Mouse (Mus musculus) liver, embryonic 14.5 days (tissue): ENCODE results near the gene Rpp14. TPM values are rescaled to one million over a fixed set of nuclear protein-coding genes. Genes with fewer than 3 reads are reported as not detected.

Source experiments
- ATAC-seq: fragments of 200-750 bp; cut with Nextera tagmentation; 2 replicates; pipeline ENCODE4 v1.8.0; 2017; ENCODE audit warnings: moderate number of reproducible peaks, mild to moderate bottlenecking, moderate library complexity; ENCODE audit not compliant: insufficient read depth
- DNase-seq, 3 experiments: peaks; one replicate each; pipeline ENCODE4 v3.0.0-alpha.2; 2012 to 2013; ENCODE audit warnings: low read depth in 3 of 3, low spot score in 3 of 3
- H3K27ac ChIP-seq: fragments of 300-500 bp; sonication (generic); 2 replicates; pipeline ENCODE4 v1.5.1; 2014; ENCODE audit warnings: moderate library complexity, mild to moderate bottlenecking, control low read depth, inconsistent platforms
- H3K27me3 ChIP-seq: fragments of 300-500 bp; sonication (generic); 2 replicates; pipeline ENCODE4 v1.6.1; 2014; ENCODE audit warnings: mild to moderate bottlenecking, low read length, moderate library complexity; ENCODE audit not compliant: control insufficient read depth, insufficient read depth
- H3K36me3 ChIP-seq: fragments of 300-500 bp; sonication (generic); replicated peaks from 2 replicates; pipeline ENCODE4 v1.6.1; 2014; ENCODE audit warnings: low read depth; ENCODE audit not compliant: control insufficient read depth, insufficient read depth
- H3K4me1 ChIP-seq, 2 experiments: fragments of 200-500 bp in 1 of 2; fragments of 300-500 bp in 1 of 2; sonication (generic) in 1 of 2; replicated peaks; 2 replicates each; pipeline ENCODE4 v1.6.1; 2012 to 2014; ENCODE audit warnings: antibody characterized with exemption in 1 of 2, inconsistent platforms in 1 of 2, low read length in 1 of 2; ENCODE audit not compliant: control insufficient read depth in 2 of 2, insufficient read depth in 2 of 2
- H3K4me2 ChIP-seq: fragments of 300-500 bp; sonication (generic); 2 replicates; pipeline ENCODE4 v1.6.1; 2014; ENCODE audit warnings: low read depth, mild to moderate bottlenecking, control low read depth, moderate library complexity
- H3K4me3 ChIP-seq, 2 experiments: fragments of 200-500 bp in 1 of 2; fragments of 300-500 bp in 1 of 2; sonication (generic) in 1 of 2; 2 replicates each; pipeline ENCODE4 v1.5.1; 2012 to 2014; ENCODE audit warnings: low read depth in 2 of 2, low read length in 2 of 2, mild to moderate bottlenecking in 2 of 2, control low read depth in 1 of 2, inconsistent platforms in 1 of 2, moderate library complexity in 1 of 2; ENCODE audit not compliant: insufficient read depth in 1 of 2
- H3K9ac ChIP-seq: fragments of 300-500 bp; sonication (generic); replicated peaks from 2 replicates; pipeline ENCODE4 v1.6.1; 2014; ENCODE audit warnings: mild to moderate bottlenecking, control low read depth, moderate library complexity
- H3K9me3 ChIP-seq: fragments of 300-500 bp; sonication (generic); 2 replicates; pipeline ENCODE4 v1.6.1; 2016; ENCODE audit warnings: low read length, mixed read lengths; ENCODE audit not compliant: control insufficient read depth
- CTCF ChIP-seq: IDR thresholded peaks from 2 replicates; pipeline ENCODE4 v1.5.1; 2016; ENCODE audit warnings: antibody characterized with exemption, low read depth, control low read depth
- EP300 ChIP-seq: IDR thresholded peaks from 2 replicates; pipeline ENCODE4 v1.6.1; 2016; ENCODE audit warnings: antibody characterized with exemption, low read depth
- WGBS: fragments of 180-500 bp; shearing (Covaris S2); extraction: QIAGEN DNeasy Blood & Tissue Kit; methylation state at CpG from one replicate; pipeline ENCODE4 v1.1.7; 2014; ENCODE audit not compliant: insufficient replicate concordance; 5-methylcytosine and 5-hydroxymethylcytosine counted together
- polyA plus RNA-seq, 2 experiments: library from polyadenylated mRNA; depleted of rRNA in 1 of 2; stranded (reverse) in 1 of 2; unstranded in 1 of 2; fragments of >200 nt; fragmentation: Nextera tagmentation in 1 of 2; extraction: Ambion mirVana in 1 of 2; gene quantifications; 2 replicates each; pipeline versions ENCODE4 v1.2.1 to v1.2.3; 2012 to 2014

Gene Rpp14
- polyA plus RNA-seq (2012; rRNA removed) (4.8 and 10.7 TPM in 2 replicates), polyA plus RNA-seq (2014; fragmentation: Nextera tagmentation; extraction: Ambion mirVana) (27.1 and 27.3 TPM in 2 replicates)

GRCm38 (mm10) chr14:8080165-8080679 lies at the start of gene Rpp14:
Gene Rpp14, plus strand, starts transcription at chr14:8080367.
- Histone ChIP-seq H3K4me1 (peaks cover 6 to 21% of the 10 kb centered on the region in 2 experiments; a peak in 3 of 4 replicates), H3K4me3 (peak within 1 kb of the TSS; percentile 77 to 88), H3K27me3 (no peaks in the 10 kb centered on the region), H3K9me3 (no peaks in the 10 kb centered on the region), H3K4me2 (peak within 1 kb of the TSS; percentile 87), H3K27ac (peak within 1 kb of the TSS; percentile 86), H3K9ac (peak within 1 kb of the TSS; percentile 89), H3K36me3 (peaks cover 10% of the 10 kb centered on the region)
- under 1% methylated on average over 47 of the region's 47 CpGs for WGBS
- DNase-seq (peak; percentile 83 to 89 (median 83)), ATAC-seq (peak; percentile 94)
- peak; percentile 99 for TF ChIP-seq CTCF
- TF ChIP-seq EP300 = no peak

GRCm38 (mm10) chr14:8030535-8030934 lies 49.6 kb upstream of the Rpp14 start:
- Histone ChIP-seq H3K36me3 (no peaks in the 10 kb centered on the region), H3K27me3 (no peaks in the 10 kb centered on the region), H3K4me3 (no peak overlapping the region), H3K9me3 (no peaks in the 10 kb centered on the region), H3K4me2 (no peak overlapping the region), H3K9ac (no peak overlapping the region), H3K4me1 (no peaks in the 10 kb centered on the region), H3K27ac (no peak overlapping the region)
- DNase-seq (no peak), ATAC-seq (no peak)
- no peak for TF ChIP-seq EP300
- TF ChIP-seq CTCF = no peak
- 38% methylated on average over 4 of the region's 4 CpGs for WGBS

GRCm38 (mm10) chr14:8032087-8032944 lies 47.9 kb upstream of the Rpp14 start:
- no peak overlapping the region for H3K4me2 ChIP-seq
- ATAC-seq = no peak
- H3K9ac ChIP-seq = no peak overlapping the region
- H3K4me1 ChIP-seq = no peaks in the 10 kb centered on the region
- no peaks in the 10 kb centered on the region for H3K9me3 ChIP-seq
- no peak for DNase-seq
- TF ChIP-seq CTCF (no peak), EP300 (no peak)
- no peaks in the 10 kb centered on the region for H3K36me3 ChIP-seq
- WGBS = 63% methylated on average over 13 of the region's 13 CpGs
- H3K27me3 ChIP-seq = no peaks in the 10 kb centered on the region
- no peak overlapping the region for H3K27ac ChIP-seq
- no peak overlapping the region for H3K4me3 ChIP-seq

GRCm38 (mm10) chr14:8034561-8034960 lies 45.6 kb upstream of the Rpp14 start:
- H3K4me2 ChIP-seq = no peak overlapping the region
- H3K9me3 ChIP-seq = no peaks in the 10 kb centered on the region
- no peaks in the 10 kb centered on the region for H3K36me3 ChIP-seq
- DNase-seq (no peak), ATAC-seq (no peak)
- WGBS = 50% methylated on average over 5 of the region's 5 CpGs
- TF ChIP-seq EP300 (no peak), CTCF (no peak)
- no peak overlapping the region for H3K4me3 ChIP-seq
- H3K27me3 ChIP-seq = no peaks in the 10 kb centered on the region
- H3K27ac ChIP-seq = no peak overlapping the region
- no peaks in the 10 kb centered on the region for H3K4me1 ChIP-seq
- H3K9ac ChIP-seq = no peak overlapping the region

- DNase-seq (no peak), ATAC-seq (no peak)
- WGBS = 68% methylated on average over 6 of the region's 6 CpGs
- Histone ChIP-seq H3K4me1 (no peaks in the 10 kb centered on the region), H3K36me3 (no peaks in the 10 kb centered on the region), H3K27me3 (no peaks in the 10 kb centered on the region), H3K4me3 (no peak overlapping the region), H3K4me2 (no peak overlapping the region), H3K27ac (no peak overlapping the region), H3K9me3 (no peaks in the 10 kb centered on the region), H3K9ac (no peak overlapping the region)
- TF ChIP-seq CTCF = no peak
- no peak for TF ChIP-seq EP300
Measured at GRCm38 (mm10) chr14:8035951-8036350, 44.2 kb upstream of the Rpp14 start.
